Mouse (Mus musculus) limb, embryonic 15.5 days (tissue): Measurements from ENCODE around the gene Ogt. TPM values are rescaled to one million over a fixed set of nuclear protein-coding genes. Genes with fewer than 3 reads are reported as not detected.

Experiments
- ATAC-seq: fragments of 200-750 bp; cut with Nextera tagmentation; 2 replicates; pipeline ENCODE4 v1.8.0; 2017; ENCODE audit warnings: low read depth, moderate TSS enrichment; ENCODE audit not compliant: insufficient number of reproducible peaks, low FRiP score, low TSS enrichment
- H3K27ac ChIP-seq: fragments of 300-500 bp; sonication (generic); 2 replicates; pipeline ENCODE4 v1.5.1; 2015; ENCODE audit warnings: moderate library complexity, mild to moderate bottlenecking, inconsistent platforms
- H3K27me3 ChIP-seq: fragments of 300-500 bp; sonication (generic); 2 replicates; pipeline ENCODE4 v1.6.1; 2015; ENCODE audit warnings: inconsistent platforms
- H3K36me3 ChIP-seq: fragments of 300-500 bp; sonication (generic); 2 replicates; pipeline ENCODE4 v1.6.1; 2015; ENCODE audit warnings: inconsistent platforms
- H3K4me1 ChIP-seq: fragments of 300-500 bp; sonication (generic); 2 replicates; pipeline ENCODE4 v1.6.1; 2015; ENCODE audit warnings: inconsistent platforms
- H3K4me2 ChIP-seq: fragments of 300-500 bp; sonication (generic); 2 replicates; pipeline ENCODE4 v1.6.1; 2015; ENCODE audit warnings: mild to moderate bottlenecking, inconsistent platforms
- H3K4me3 ChIP-seq: fragments of 300-500 bp; sonication (generic); 2 replicates; pipeline ENCODE4 v1.5.1; 2015; ENCODE audit warnings: mild to moderate bottlenecking, inconsistent platforms
- H3K9ac ChIP-seq: fragments of 300-500 bp; sonication (generic); 2 replicates; pipeline ENCODE4 v1.6.1; 2015; ENCODE audit warnings: inconsistent platforms
- H3K9me3 ChIP-seq: fragments of 300-500 bp; sonication (generic); 2 replicates; pipeline ENCODE4 v1.6.1; 2016; ENCODE audit warnings: inconsistent platforms
- WGBS: fragments of 180-500 bp; shearing (Covaris S2); methylation state at CpG from one replicate; pipeline ENCODE4 v1.1.7; 2015; 5-methylcytosine and 5-hydroxymethylcytosine counted together
- polyA plus RNA-seq: library from polyadenylated mRNA; unstranded; fragments of >200 nt; fragmentation: Nextera tagmentation; extraction: Ambion mirVana; gene quantifications from 2 replicates; pipeline ENCODE4 v1.2.1, GENCODE M21; 2015

Gene Ogt
- polyA plus RNA-seq, 1 experiment from 2014 or later: 143 TPM

- Histone ChIP-seq H3K36me3 (no peaks in the 10 kb centered on the region), H3K27ac (no peak overlapping the region), H3K27me3 (peaks cover 6% of the 10 kb centered on the region), H3K4me2 (no peak overlapping the region), H3K9me3 (no peaks in the 10 kb centered on the region), H3K9ac (no peak overlapping the region), H3K4me3 (no peak overlapping the region), H3K4me1 (0 out of 2 replicates have a peak, but pooled peaks cover 3% of the 10 kb centered on the region)
- ATAC-seq: no peak
- 72% methylated on average over 2 of the region's 2 CpGs for WGBS
Measured at GRCm38 (mm10) chrX:101645286-101645685, 5.4 kb downstream of the Ogt start.

DNA sequence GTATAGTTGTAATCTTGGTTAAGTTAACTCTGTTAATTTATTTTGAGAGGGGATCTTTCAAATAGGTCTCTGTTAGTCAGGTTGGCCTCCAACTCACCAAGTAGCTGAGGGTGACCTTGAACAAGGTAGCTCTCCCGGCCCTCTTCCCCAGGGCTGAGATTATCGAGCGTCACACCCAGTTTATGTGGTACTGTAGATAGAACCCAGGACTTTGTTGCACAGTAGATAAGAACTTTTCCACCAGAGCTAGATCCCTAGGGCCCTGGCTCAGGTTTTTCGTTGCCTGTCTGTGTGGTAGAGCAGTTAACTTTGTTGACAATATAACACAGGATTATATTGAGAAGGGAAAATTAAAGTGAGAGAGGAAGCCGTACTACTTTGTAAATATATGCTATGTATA is 6.8 kb downstream of the Ogt start:
- Histone ChIP-seq H3K9me3 (no peaks in the 10 kb centered on the region), H3K4me3 (no peak overlapping the region), H3K27ac (no peak overlapping the region), H3K4me2 (no peak overlapping the region), H3K36me3 (no peaks in the 10 kb centered on the region), H3K27me3 (no peaks in the 10 kb centered on the region), H3K9ac (no peak overlapping the region), H3K4me1 (0 out of 2 replicates have a peak, but pooled peaks cover 3% of the 10 kb centered on the region)
- 86% methylated on average over 5 of the region's 5 CpGs for WGBS
- no peak for ATAC-seq

GRCm38 (mm10) chrX:101695686-101696085 is 55.8 kb downstream of the Ogt start:
- H3K27ac ChIP-seq: no peak overlapping the region
- no peak for ATAC-seq
- no peaks in the 10 kb centered on the region for H3K36me3 ChIP-seq
- no peak overlapping the region for H3K4me3 ChIP-seq
- H3K9ac ChIP-seq: no peak overlapping the region
- no peaks in the 10 kb centered on the region for H3K27me3 ChIP-seq
- peaks cover 6% of the 10 kb centered on the region; the same call in 1 of the 2 replicates for H3K9me3 ChIP-seq
- 92% methylated on average over 27 of the region's 27 CpGs for WGBS
- no peaks in the 10 kb centered on the region for H3K4me1 ChIP-seq
- no peak overlapping the region for H3K4me2 ChIP-seq

DNA sequence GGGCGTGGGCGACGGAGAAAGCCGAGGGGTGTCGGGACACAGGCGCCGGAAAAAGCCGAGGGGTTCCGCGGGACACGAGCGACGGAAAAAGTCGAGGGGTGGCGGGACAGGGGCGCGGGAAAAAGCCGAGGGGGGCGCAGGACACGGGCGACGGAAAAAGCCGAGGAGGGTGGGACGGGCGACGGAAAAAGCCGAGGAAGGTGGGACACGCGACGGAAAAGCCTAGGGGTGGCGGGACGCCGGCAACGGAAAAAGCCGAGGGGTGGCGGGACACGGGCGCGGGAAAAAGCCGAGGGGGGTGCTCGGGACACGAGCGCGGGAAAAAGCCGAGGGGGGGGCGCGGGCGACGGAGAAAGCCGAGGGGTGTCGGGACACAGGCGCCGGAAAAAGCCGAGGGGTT is 57.7 kb downstream of the Ogt start:
- Histone ChIP-seq H3K4me2 (no peak overlapping the region), H3K27ac (no peak overlapping the region), H3K4me3 (no peak overlapping the region), H3K4me1 (no peaks in the 10 kb centered on the region), H3K9me3 (peaks cover 6% of the 10 kb centered on the region; the same call in 1 of the 2 replicates), H3K9ac (no peak overlapping the region), H3K27me3 (no peaks in the 10 kb centered on the region), H3K36me3 (no peaks in the 10 kb centered on the region)
- no peak for ATAC-seq
- WGBS: 70% methylated on average over 53 of the region's 54 CpGs

GRCm38 (mm10) chrX:101698232-101698631 is 58.4 kb downstream of the Ogt start:
- 68% methylated on average over 23 of the region's 23 CpGs for WGBS
- Histone ChIP-seq H3K27ac (no peak overlapping the region), H3K9me3 (peaks cover 6% of the 10 kb centered on the region; the same call in 1 of the 2 replicates), H3K9ac (no peak overlapping the region), H3K4me3 (no peak overlapping the region), H3K27me3 (no peaks in the 10 kb centered on the region), H3K4me1 (no peaks in the 10 kb centered on the region), H3K4me2 (no peak overlapping the region), H3K36me3 (no peaks in the 10 kb centered on the region)
- no peak for ATAC-seq

- Histone ChIP-seq H3K27ac (no peak overlapping the region), H3K27me3 (0 out of 2 replicates have a peak, but pooled peaks cover 4% of the 10 kb centered on the region), H3K36me3 (no peaks in the 10 kb centered on the region), H3K4me3 (no peak overlapping the region), H3K9ac (no peak overlapping the region), H3K9me3 (no peaks in the 10 kb centered on the region), H3K4me2 (no peak overlapping the region), H3K4me1 (no peaks in the 10 kb centered on the region)
- ATAC-seq: no peak
- WGBS: 80% methylated on average over 7 of the region's 7 CpGs
Measured at GRCm38 (mm10) chrX:101705111-101705510, 65.3 kb downstream of the Ogt start.

- H3K27ac ChIP-seq: no peak overlapping the region
- WGBS: 55% methylated on average over 1 of the region's 1 CpGs
Measured at GRCm38 (mm10) chrX:101720401-101720800, 80.5 kb downstream of the Ogt start.

GRCm38 (mm10) chrX:101730010-101730409 is 90.2 kb downstream of the Ogt start:
- H3K4me1 ChIP-seq: no peaks in the 10 kb centered on the region
- H3K4me3 ChIP-seq: no peak overlapping the region
- H3K4me2 ChIP-seq: no peak overlapping the region
- no peaks in the 10 kb centered on the region for H3K9me3 ChIP-seq
- ATAC-seq: no peak
- H3K36me3 ChIP-seq: no peaks in the 10 kb centered on the region
- no peak overlapping the region for H3K9ac ChIP-seq
- no peak overlapping the region for H3K27ac ChIP-seq
- H3K27me3 ChIP-seq: peaks cover 11% of the 10 kb centered on the region; the same call in 1 of the 2 replicates

More at GRCm38 (mm10) chrX:101720401-101720800, 80.5 kb downstream of the Ogt start:
- no peaks in the 10 kb centered on the region for H3K9me3 ChIP-seq
- H3K4me2 ChIP-seq: no peak overlapping the region
- no peak for ATAC-seq
- H3K27me3 ChIP-seq: peaks cover 10% of the 10 kb centered on the region; the same call in 1 of the 2 replicates
- no peak overlapping the region for H3K9ac ChIP-seq
- H3K36me3 ChIP-seq: no peaks in the 10 kb centered on the region
- H3K4me3 ChIP-seq: no peak overlapping the region
- no peaks in the 10 kb centered on the region for H3K4me1 ChIP-seq

GRCm38 (mm10) chrX:101732644-101733043 is 92.8 kb downstream of the Ogt start:
- H3K27me3 ChIP-seq: peaks cover 23% of the 10 kb centered on the region; the same call in 1 of the 2 replicates
- H3K9ac ChIP-seq: no peak overlapping the region
- H3K36me3 ChIP-seq: no peaks in the 10 kb centered on the region
- H3K4me2 ChIP-seq: no peak overlapping the region
- no peak overlapping the region for H3K27ac ChIP-seq
- ATAC-seq: no peak
- no peaks in the 10 kb centered on the region for H3K9me3 ChIP-seq
- no peak overlapping the region for H3K4me3 ChIP-seq
- WGBS: 75% methylated on average over 12 of the region's 12 CpGs
- H3K4me1 ChIP-seq: no peaks in the 10 kb centered on the region

DNA sequence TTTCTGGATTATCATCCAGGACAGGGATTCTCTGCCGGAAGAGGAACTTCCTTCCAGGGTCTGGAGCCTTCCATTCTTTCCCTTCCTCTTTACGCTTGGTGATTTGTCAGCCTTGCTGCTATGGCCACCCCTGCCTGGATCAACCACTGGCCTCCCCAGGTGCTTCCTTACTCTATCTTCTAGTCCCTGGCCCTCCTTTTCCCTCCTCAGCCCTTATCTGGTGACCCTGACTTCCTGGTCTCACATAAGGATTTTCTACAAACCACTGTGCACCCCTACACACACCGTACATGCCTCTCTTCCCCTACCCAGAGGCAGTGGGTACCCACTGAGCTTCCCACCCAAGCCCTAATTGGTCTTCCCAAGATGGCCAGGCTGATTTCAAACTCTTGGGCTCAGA is 93.4 kb downstream of the Ogt start:
- Histone ChIP-seq H3K4me1 (no peaks in the 10 kb centered on the region), H3K36me3 (no peaks in the 10 kb centered on the region), H3K9ac (no peak overlapping the region), H3K4me2 (no peak overlapping the region), H3K27ac (no peak overlapping the region), H3K9me3 (no peaks in the 10 kb centered on the region), H3K4me3 (no peak overlapping the region), H3K27me3 (peaks cover 24% of the 10 kb centered on the region; the same call in 1 of the 2 replicates)
- 87% methylated on average over 3 of the region's 3 CpGs for WGBS
- no peak for ATAC-seq

GRCm38 (mm10) chrX:101733828-101734319 is 94.0 kb downstream of the Ogt start, which contains the start of gene Cxcr3:
Gene Cxcr3 (minus strand): TSS chrX:101734269.
- no peak within 1 kb of the TSS for H3K27ac ChIP-seq
- H3K4me3 ChIP-seq: no peak within 1 kb of the TSS
- no peaks in the 10 kb centered on the region for H3K9me3 ChIP-seq
- H3K27me3 ChIP-seq: peaks cover 27% of the 10 kb centered on the region; the same call in 1 of the 2 replicates
- H3K4me2 ChIP-seq: no peak within 1 kb of the TSS
- no peak for ATAC-seq
- WGBS: 56% methylated on average over 11 of the region's 11 CpGs
- H3K4me1 ChIP-seq: no peaks in the 10 kb centered on the region
- no peak within 1 kb of the TSS for H3K9ac ChIP-seq
- H3K36me3 ChIP-seq: no peaks in the 10 kb centered on the region
